Mouse (Mus musculus): ENCODE measurements at regions not wholly inside any gene's neighbourhood (a gene's known extent, or its start where the extent isn't known, plus 50 kb on each side); places are given as distances from the start of the nearest gene placed in this dataset. TPM values are rescaled to one million over a fixed set of nuclear protein-coding genes. Genes with fewer than 3 reads are reported as not detected.

DNA sequence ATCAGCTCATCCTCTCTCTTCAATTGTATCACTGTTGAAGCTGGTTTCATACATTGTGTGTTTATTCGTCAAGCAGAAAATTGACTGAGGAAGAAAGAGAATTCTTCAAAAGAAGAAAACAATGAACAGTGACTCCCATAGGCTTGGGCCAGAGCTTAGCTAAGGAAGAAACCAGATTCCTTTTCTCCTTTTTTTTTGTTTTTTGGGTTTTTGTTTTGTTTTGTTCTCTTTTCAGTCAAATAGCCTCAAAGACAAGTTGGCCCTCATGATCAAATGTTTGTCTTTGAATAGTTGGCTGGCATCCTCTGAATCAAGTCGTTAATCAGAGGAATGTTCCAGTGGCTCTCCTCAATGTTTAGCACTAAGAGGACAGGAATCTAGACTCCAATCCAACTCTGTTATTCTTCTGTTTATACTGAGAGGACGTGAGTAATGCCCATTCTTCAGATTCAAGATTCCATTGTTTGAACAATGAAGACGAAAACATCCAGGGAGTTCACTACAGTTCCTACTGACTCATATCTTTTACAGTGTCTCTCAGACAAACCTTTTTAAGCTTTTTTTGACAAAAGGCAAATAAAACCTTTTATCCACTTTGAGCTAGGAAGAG is 86.1 kb upstream of the Adgrl4 start:
- DNase-seq (ENCODE audit: low spot score) = no peak

DNA sequence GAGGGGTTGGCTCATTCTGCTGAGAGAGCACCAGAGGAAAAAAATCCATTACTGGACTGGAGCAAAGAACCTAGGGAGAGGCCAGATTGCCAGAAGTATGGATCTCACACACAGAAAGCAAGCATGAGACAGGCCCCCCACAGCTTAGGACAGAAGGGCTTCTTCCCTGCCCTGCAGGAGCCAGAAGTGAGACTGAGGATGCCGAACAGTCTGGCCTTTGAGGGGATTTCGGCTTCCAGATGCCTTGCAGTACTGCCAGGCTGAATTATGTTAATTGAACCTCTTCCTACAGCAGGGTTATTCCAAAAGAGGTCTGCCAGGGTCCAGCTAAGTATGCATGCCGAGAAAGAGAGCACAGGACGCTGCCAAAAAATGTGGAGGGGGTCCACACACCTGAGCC is 71.4 kb upstream of the Adgrl4 start:
- no peak for DNase-seq (ENCODE audit: low spot score)

DNA sequence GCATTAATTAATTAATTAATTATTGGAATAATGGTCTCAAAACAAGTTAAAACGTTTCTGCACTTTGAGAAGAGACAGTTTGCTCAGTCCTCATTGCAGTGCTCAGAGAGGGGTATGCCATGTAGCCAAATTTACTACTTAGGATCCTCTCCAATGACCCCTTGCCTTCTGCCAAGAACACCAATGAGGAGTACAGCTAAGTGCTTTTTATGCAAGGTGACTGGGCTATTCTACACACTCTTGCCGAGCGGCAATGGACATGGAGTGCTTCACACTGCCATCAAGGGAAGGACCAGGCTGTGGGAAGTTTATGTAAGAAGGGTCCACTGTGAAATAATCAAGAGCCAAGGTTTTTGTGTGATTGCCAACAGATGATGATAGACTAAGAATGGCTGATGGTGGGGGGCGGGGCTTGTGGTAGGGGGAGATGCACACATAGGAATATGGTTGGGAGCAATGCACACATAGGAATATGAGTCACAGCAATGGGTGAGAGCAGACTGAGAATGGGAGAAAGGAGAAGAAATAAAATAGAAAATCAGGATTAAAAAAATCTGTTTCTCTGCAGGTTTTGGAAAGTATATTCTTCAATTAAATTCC is 70.9 kb upstream of the Adgrl4 start:
- DNase-seq (ENCODE audit: low spot score) = no peak

DNA sequence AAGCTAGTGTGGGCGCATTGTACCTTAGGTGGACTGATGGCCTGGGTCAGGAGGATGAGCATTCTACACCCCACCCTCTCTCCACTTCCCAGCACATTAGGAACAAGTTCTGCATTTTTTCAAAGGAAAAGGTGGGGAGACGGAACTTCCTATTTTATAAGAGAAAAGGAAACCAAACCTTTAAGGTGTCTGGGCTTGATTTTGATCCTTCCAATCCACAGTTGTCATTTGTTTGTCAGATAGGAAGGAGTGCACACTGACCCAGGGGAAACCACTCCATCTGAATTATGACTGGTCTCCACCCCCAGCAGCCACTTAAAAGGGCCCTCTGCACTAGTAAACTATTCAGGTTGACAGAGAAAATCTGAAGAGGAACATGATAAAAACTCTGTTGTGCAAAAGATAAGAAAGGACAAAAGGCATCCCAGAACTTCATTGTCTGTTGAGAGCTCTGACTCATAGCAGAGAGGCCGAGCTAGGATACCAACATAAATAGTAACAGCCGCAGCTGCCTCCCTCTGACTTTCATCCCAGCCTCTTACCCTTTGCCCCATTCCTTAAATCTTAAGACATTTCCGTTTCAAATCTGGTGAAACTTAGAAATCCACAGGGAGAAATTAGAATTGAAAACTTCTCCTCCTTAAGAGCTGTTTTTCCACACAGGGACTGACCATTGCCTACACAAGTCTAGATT is 54.2 kb upstream of the Adgrl4 start:
- no peak for DNase-seq (ENCODE audit: low spot score)

DNA sequence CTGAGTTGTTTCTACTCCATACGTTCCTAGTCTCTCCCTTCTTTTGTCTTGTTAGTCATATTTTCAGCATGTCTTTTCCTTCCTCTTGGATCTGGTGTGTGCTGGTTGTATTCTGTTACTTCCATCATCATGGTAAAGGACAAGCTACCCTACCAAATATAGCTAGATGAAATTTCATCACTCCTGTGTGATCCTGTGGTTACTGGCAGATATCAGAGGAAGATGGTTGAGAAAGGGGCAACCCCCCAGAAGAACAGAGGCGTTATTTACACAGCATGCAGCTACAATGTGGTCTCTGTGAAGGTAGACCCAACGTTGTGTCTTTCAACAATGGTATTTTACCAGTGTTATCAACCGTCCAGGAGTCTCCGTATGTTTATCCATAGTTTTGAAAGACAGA is 52.8 kb upstream of the Adgrl4 start:
- DNase-seq (ENCODE audit: low spot score) = no peak

DNA sequence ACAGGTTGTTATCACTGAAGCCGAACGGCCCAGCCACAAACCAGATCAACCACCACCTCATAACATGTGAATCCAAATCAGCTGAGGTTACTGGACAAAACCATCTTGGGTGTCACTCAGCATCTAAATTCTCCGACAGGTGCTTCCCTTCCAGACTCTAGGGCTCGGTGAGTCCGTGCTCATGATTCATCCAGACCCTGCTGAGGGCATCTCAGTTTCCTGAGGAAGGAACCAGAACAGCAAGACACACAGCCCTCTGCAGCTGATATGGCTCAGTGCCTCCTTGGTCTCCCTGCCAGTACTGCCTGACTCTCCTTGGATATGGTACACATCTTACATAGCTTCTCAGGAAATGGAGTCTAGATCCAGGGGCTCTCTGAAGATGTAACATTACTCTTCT is 51.6 kb upstream of the Adgrl4 start:
- DNase-seq (ENCODE audit: low spot score) = no peak

Small RNA genes lying in the stretch of these regions (microRNA-seq; reads per million reads assigned to microRNA genes)
- gene Mir3963 (ENCODE audit: borderline number of aligned reads) = not detected

All from thymus, postnatal 0 days (tissue).